Mouse (Mus musculus): Measurements from ENCODE around the gene Gpc3. TPM values are rescaled to one million over a fixed set of nuclear protein-coding genes. Genes with fewer than 3 reads are reported as not detected.
"Not testable (repeated sequence)": the region's sequence is repeated elsewhere in the genome, so short reads cannot be mapped to it uniquely, and the experiment has no call there.

The Gpc3 gene
- polyA plus RNA-seq, 1 experiment from 2014 or later: 538 TPM

GRCm38 (mm10) chrX:52369938-52370758, 243.6 kb downstream of the Gpc3 start:
- no peaks in the 10 kb centered on the region for H3K9me3 ChIP-seq (ENCODE audit: low read depth, low read length)
- no peak overlapping the region for H3K9ac ChIP-seq
- no peak overlapping the region for H3K4me2 ChIP-seq
- 79% methylated on average over 8 of the region's 8 CpGs for WGBS
- no peaks in the 10 kb centered on the region for H3K36me3 ChIP-seq (ENCODE audit: insufficient read depth)
- no peaks in the 10 kb centered on the region for H3K27me3 ChIP-seq (ENCODE audit: insufficient read depth, low read length)
- H3K27ac ChIP-seq (ENCODE audit: low read depth): no peak overlapping the region
- H3K4me1 ChIP-seq (ENCODE audit: insufficient read depth): no peaks in the 10 kb centered on the region
- TF ChIP-seq CTCF (IDR thresholded peaks at IDR 0.05; ENCODE audit: low read depth): peak; percentile 56
- ATAC-seq (ENCODE audit: insufficient read depth) (no peak), DNase-seq (peak; percentile 51)
- H3K4me3 ChIP-seq (ENCODE audit: low read depth, low read length): no peak overlapping the region

- Histone ChIP-seq H3K9ac (no peak overlapping the region), H3K9me3 (ENCODE audit: low read depth, low read length) (no peaks in the 10 kb centered on the region), H3K4me1 (ENCODE audit: insufficient read depth) (no peaks in the 10 kb centered on the region), H3K27ac (ENCODE audit: low read depth) (no peak overlapping the region), H3K36me3 (ENCODE audit: insufficient read depth) (no peaks in the 10 kb centered on the region), H3K4me2 (no peak overlapping the region), H3K27me3 (ENCODE audit: insufficient read depth, low read length) (no peaks in the 10 kb centered on the region), H3K4me3 (ENCODE audit: low read depth, low read length) (no peak overlapping the region)
- no peak for DNase-seq
- no peak for TF ChIP-seq CTCF (IDR thresholded peaks at IDR 0.05; ENCODE audit: low read depth)
- WGBS: 70% methylated on average over 6 of the region's 6 CpGs
- no peak for ATAC-seq (ENCODE audit: insufficient read depth)
Measured at GRCm38 (mm10) chrX:52369304-52369937, 244.3 kb downstream of the Gpc3 start.

- Histone ChIP-seq H3K4me3 (ENCODE audit: low read depth, low read length) (no peak overlapping the region), H3K36me3 (ENCODE audit: insufficient read depth) (no peaks in the 10 kb centered on the region), H3K4me2 (no peak overlapping the region), H3K27ac (ENCODE audit: low read depth) (no peak overlapping the region), H3K9me3 (ENCODE audit: low read depth, low read length) (no peaks in the 10 kb centered on the region), H3K9ac (no peak overlapping the region), H3K27me3 (ENCODE audit: insufficient read depth, low read length) (no peaks in the 10 kb centered on the region), H3K4me1 (ENCODE audit: insufficient read depth) (no peaks in the 10 kb centered on the region)
- WGBS: 72% methylated on average over 5 of the region's 5 CpGs
- no peak for ATAC-seq (ENCODE audit: insufficient read depth)
- DNase-seq: peak; percentile 18
- TF ChIP-seq CTCF (IDR thresholded peaks at IDR 0.05; ENCODE audit: low read depth): no peak
Measured at GRCm38 (mm10) chrX:52366826-52367225, 246.9 kb downstream of the Gpc3 start.

- Histone ChIP-seq H3K9me3 (ENCODE audit: low read depth, low read length) (no peaks in the 10 kb centered on the region), H3K27me3 (ENCODE audit: insufficient read depth, low read length) (no peaks in the 10 kb centered on the region), H3K4me1 (ENCODE audit: insufficient read depth) (no peaks in the 10 kb centered on the region), H3K27ac (ENCODE audit: low read depth) (no peak overlapping the region), H3K4me3 (ENCODE audit: low read depth, low read length) (no peak overlapping the region), H3K36me3 (ENCODE audit: insufficient read depth) (no peaks in the 10 kb centered on the region), H3K4me2 (no peak overlapping the region), H3K9ac (no peak overlapping the region)
- WGBS: 82% methylated on average over 10 of the region's 10 CpGs
- no peak for TF ChIP-seq CTCF (IDR thresholded peaks at IDR 0.05; ENCODE audit: low read depth)
- DNase-seq (no peak), ATAC-seq (ENCODE audit: insufficient read depth) (no peak)
Measured at GRCm38 (mm10) chrX:52365790-52366189, 248.0 kb downstream of the Gpc3 start.

GRCm38 (mm10) chrX:52362241-52363011, 251.3 kb downstream of the Gpc3 start:
- Histone ChIP-seq H3K4me2 (no peak overlapping the region), H3K36me3 (ENCODE audit: insufficient read depth) (no peaks in the 10 kb centered on the region), H3K4me1 (ENCODE audit: insufficient read depth) (no peaks in the 10 kb centered on the region), H3K4me3 (ENCODE audit: low read depth, low read length) (no peak overlapping the region), H3K9me3 (ENCODE audit: low read depth, low read length) (no peaks in the 10 kb centered on the region), H3K27me3 (ENCODE audit: insufficient read depth, low read length) (no peaks in the 10 kb centered on the region), H3K27ac (ENCODE audit: low read depth) (no peak overlapping the region), H3K9ac (no peak overlapping the region)
- 88% methylated on average over 4 of the region's 4 CpGs for WGBS
- no peak for DNase-seq
- ATAC-seq (ENCODE audit: insufficient read depth): no peak
- no peak for TF ChIP-seq CTCF (IDR thresholded peaks at IDR 0.05; ENCODE audit: low read depth)

- ATAC-seq (ENCODE audit: insufficient read depth): no peak
- TF ChIP-seq CTCF (IDR thresholded peaks at IDR 0.05; ENCODE audit: low read depth): no peak
- Histone ChIP-seq H3K27me3 (ENCODE audit: insufficient read depth, low read length) (no peaks in the 10 kb centered on the region), H3K4me1 (ENCODE audit: insufficient read depth) (no peaks in the 10 kb centered on the region), H3K4me2 (no peak overlapping the region), H3K9ac (no peak overlapping the region), H3K36me3 (ENCODE audit: insufficient read depth) (no peaks in the 10 kb centered on the region), H3K9me3 (ENCODE audit: low read depth, low read length) (no peaks in the 10 kb centered on the region), H3K4me3 (ENCODE audit: low read depth, low read length) (no peak overlapping the region), H3K27ac (ENCODE audit: low read depth) (no peak overlapping the region)
- DNase-seq: no peak
- WGBS: 82% methylated on average over 4 of the region's 4 CpGs
Measured at GRCm38 (mm10) chrX:52352981-52353380, 260.8 kb downstream of the Gpc3 start.

GRCm38 (mm10) chrX:52350631-52351030, 263.1 kb downstream of the Gpc3 start:
- H3K36me3 ChIP-seq (ENCODE audit: insufficient read depth); H3K4me3 ChIP-seq (ENCODE audit: low read depth, low read length); H3K4me2 ChIP-seq; ATAC-seq (ENCODE audit: insufficient read depth); H3K27ac ChIP-seq (ENCODE audit: low read depth); H3K4me1 ChIP-seq (ENCODE audit: insufficient read depth); H3K27me3 ChIP-seq (ENCODE audit: insufficient read depth, low read length); DNase-seq; H3K9ac ChIP-seq; H3K9me3 ChIP-seq (ENCODE audit: low read depth, low read length): not testable (repeated sequence)
- 77% methylated on average over 5 of the region's 5 CpGs for WGBS

Data from lung, embryonic 14.5 days (tissue).